Mouse (Mus musculus): Measurements from ENCODE around the gene Rangrf.

DNA sequence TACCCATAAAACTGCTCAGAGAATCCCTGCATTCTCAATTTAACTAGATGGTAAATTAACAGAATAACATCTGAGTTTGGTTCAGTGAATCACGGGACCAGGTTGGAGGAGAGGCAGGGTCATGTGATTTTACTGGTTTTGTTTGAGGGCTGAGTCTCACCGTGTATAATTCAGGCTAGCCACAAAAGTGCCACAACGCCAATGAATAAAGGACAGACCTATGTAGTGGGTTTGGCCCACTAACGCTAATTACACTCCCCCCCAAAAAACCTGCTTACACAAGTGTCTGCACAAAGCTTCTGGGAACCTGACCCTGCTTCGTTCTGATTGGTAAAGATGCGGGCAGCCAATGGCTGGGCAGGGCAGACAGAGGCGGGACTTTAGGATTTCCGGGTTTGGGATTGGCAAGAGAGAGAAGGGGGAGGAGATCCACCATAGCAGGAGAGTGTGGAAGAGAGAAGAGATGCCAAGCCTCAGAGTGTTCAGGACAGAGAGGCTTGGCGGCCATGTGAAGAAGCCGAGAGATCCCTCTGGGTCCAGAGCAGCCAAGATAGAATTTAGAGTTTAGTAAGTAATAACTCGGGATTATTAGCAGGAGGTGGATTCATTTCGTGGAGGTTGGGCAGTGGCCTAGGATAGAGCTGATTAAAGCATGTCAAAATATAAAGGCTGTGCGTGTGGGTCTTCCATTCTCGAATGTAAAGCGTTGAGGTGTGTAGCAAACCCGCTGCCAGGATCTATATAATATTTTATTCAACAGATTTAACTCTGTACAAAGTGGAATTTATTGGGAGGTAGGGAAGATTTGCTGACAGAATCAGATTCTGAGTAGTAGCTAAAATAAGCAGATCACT, 35.3 kb downstream of the Rangrf start:
- no peak for TF ChIP-seq CTCF (IDR thresholded peaks at IDR 0.05; ENCODE audit: borderline replicate concordance, extremely low read depth, insufficient read depth, insufficient read length)
- TF ChIP-seq POLR2A (IDR thresholded peaks at IDR 0.05; ENCODE audit: borderline replicate concordance, extremely low read depth, insufficient read depth, insufficient read length, poor library complexity, severe bottlenecking), result peak; percentile 66; the same call in 1 of the 2 replicates
